Mouse (Mus musculus) liver, embryonic 11.5 days (tissue): ENCODE data around the gene Abca14. TPM values are rescaled to one million over a fixed set of nuclear protein-coding genes. Genes with fewer than 3 reads are reported as not detected.

Experiments used
- ATAC-seq: fragments of 200-750 bp; cut with Nextera tagmentation; replicated peaks from 2 replicates; pipeline ENCODE4 v1.8.0; 2017; ENCODE audit warnings: moderate number of reproducible peaks, mild to moderate bottlenecking, moderate TSS enrichment, moderate library complexity; ENCODE audit not compliant: low FRiP score
- DNase-seq: peaks from one replicate; pipeline ENCODE4 v3.0.0-alpha.2; 2017; ENCODE audit warnings: low spot score
- H3K27ac ChIP-seq: fragments of 300-500 bp; sonication (generic); 2 replicates; pipeline ENCODE4 v1.5.1; 2014; ENCODE audit warnings: mild to moderate bottlenecking, low read depth, low read length, control low read depth
- H3K27me3 ChIP-seq: fragments of 300-500 bp; sonication (generic); replicated peaks from 2 replicates; pipeline ENCODE4 v1.6.1; 2014; ENCODE audit warnings: low read length, mixed read lengths; ENCODE audit not compliant: control insufficient read depth, insufficient read depth
- H3K36me3 ChIP-seq: fragments of 300-500 bp; sonication (generic); 2 replicates; pipeline ENCODE4 v1.6.1; 2014; ENCODE audit warnings: mild to moderate bottlenecking, low read length, moderate library complexity, mixed read lengths; ENCODE audit not compliant: control insufficient read depth, insufficient read depth
- H3K4me1 ChIP-seq: fragments of 300-500 bp; sonication (generic); replicated peaks from 2 replicates; pipeline ENCODE4 v1.6.1; 2014; ENCODE audit warnings: low read length, mixed read lengths; ENCODE audit not compliant: control insufficient read depth, insufficient read depth
- H3K4me2 ChIP-seq: fragments of 300-500 bp; sonication (generic); 2 replicates; pipeline ENCODE4 v1.6.1; 2014; ENCODE audit warnings: mild to moderate bottlenecking, control low read depth, moderate library complexity
- H3K4me3 ChIP-seq: fragments of 300-500 bp; sonication (generic); 2 replicates; pipeline ENCODE4 v1.5.1; 2014; ENCODE audit warnings: low read depth, low read length, control low read depth
- H3K9ac ChIP-seq: fragments of 300-500 bp; sonication (generic); 2 replicates; pipeline ENCODE4 v1.6.1; 2014; ENCODE audit warnings: low read depth, low read length, control low read depth
- H3K9me3 ChIP-seq: fragments of 300-500 bp; sonication (generic); 2 replicates; pipeline ENCODE4 v1.6.1; 2016; ENCODE audit warnings: low read length, inconsistent platforms, mixed read lengths; ENCODE audit not compliant: control insufficient read depth
- WGBS: fragments of 180-500 bp; shearing (Covaris S2); extraction: QIAGEN DNeasy Blood & Tissue Kit; methylation state at CpG from one replicate; pipeline ENCODE4 v1.1.7; 2014; 5-methylcytosine and 5-hydroxymethylcytosine counted together
- polyA plus RNA-seq: library from polyadenylated mRNA; unstranded; fragments of >200 nt; fragmentation: Nextera tagmentation; extraction: Ambion mirVana; gene quantifications from 2 replicates; pipeline ENCODE4 v1.2.1, GENCODE M21; 2014

Abca14 gene
- polyA plus RNA-seq, 1 experiment from 2014 or later: not detected

- Histone ChIP-seq H3K27me3 (no peaks in the 10 kb centered on the region), H3K4me1 (no peaks in the 10 kb centered on the region), H3K27ac (no peak overlapping the region), H3K9me3 (no peaks in the 10 kb centered on the region), H3K9ac (no peak overlapping the region), H3K36me3 (no peaks in the 10 kb centered on the region), H3K4me3 (no peak overlapping the region), H3K4me2 (no peak overlapping the region)
- DNase-seq: no peak
- 78% methylated on average over 3 of the region's 3 CpGs for WGBS
- ATAC-seq: no peak
Observed at GRCm38 (mm10) chr7:120177611-120178010, 26.1 kb upstream of the Abca14 start.

- no peak for DNase-seq
- no peak overlapping the region for H3K9ac ChIP-seq
- no peaks in the 10 kb centered on the region for H3K27me3 ChIP-seq
- H3K36me3 ChIP-seq: no peaks in the 10 kb centered on the region
- H3K9me3 ChIP-seq: no peaks in the 10 kb centered on the region
- WGBS: 28% methylated on average over 2 of the region's 2 CpGs
- no peak overlapping the region for H3K4me3 ChIP-seq
- H3K4me1 ChIP-seq: no peaks in the 10 kb centered on the region
- H3K27ac ChIP-seq: no peak overlapping the region
- H3K4me2 ChIP-seq: no peak overlapping the region
- ATAC-seq: no peak
Observed at GRCm38 (mm10) chr7:120178935-120179334, 24.8 kb upstream of the Abca14 start.

GRCm38 (mm10) chr7:120180547-120180946, 23.2 kb upstream of the Abca14 start:
- Histone ChIP-seq H3K36me3 (no peaks in the 10 kb centered on the region), H3K9ac (no peak overlapping the region), H3K27ac (no peak overlapping the region), H3K4me2 (no peak overlapping the region), H3K9me3 (no peaks in the 10 kb centered on the region), H3K4me3 (no peak overlapping the region), H3K4me1 (no peaks in the 10 kb centered on the region), H3K27me3 (no peaks in the 10 kb centered on the region)
- ATAC-seq: no peak
- no peak for DNase-seq
- 75% methylated on average over 5 of the region's 5 CpGs for WGBS

DNA sequence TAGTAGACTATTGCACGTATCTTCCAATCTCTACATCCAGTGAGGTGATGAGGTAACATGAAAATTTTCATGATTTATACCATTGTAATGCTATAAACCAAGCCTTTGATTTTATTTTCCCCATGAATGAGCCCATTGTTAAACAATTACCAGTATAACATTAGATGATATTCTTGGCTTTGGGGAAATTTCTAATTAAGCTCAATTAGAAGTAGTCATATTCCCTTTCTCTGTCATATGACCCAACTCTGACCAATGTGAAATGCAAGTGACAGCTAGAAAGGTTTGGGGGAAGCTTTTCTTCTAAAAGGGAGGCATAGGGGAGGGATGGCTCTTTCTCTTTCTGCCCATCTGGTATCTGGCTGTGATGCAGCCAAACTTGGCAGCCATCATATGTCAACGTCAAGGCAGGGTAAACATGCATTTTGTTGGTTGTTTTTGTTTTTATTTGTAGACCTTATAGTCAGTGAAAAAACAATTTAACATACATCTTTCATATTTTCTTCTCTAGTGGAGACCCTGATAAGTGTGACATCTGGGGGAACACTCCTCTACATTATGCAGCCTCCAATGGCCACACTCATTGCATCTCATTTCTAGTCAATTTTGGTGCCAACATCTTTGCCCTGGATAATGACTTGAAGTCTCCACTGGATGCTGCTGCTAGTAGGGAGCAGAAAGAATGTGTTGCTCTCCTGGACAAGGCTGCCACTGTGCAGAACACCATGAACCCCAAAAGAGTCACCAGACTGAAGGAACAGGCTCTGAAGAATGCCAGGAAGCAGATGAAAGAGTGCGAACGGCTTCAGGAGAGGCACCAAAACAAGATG, 22.1 kb upstream of the Abca14 start:
- WGBS: 87% methylated on average over 4 of the region's 4 CpGs
- H3K9ac ChIP-seq: no peak overlapping the region
- H3K4me1 ChIP-seq: no peaks in the 10 kb centered on the region
- DNase-seq (no peak), ATAC-seq (no peak)
- no peak overlapping the region for H3K27ac ChIP-seq
- H3K27me3 ChIP-seq: no peaks in the 10 kb centered on the region
- no peaks in the 10 kb centered on the region for H3K36me3 ChIP-seq
- H3K4me2 ChIP-seq: no peak overlapping the region
- H3K9me3 ChIP-seq: no peaks in the 10 kb centered on the region
- H3K4me3 ChIP-seq: no peak overlapping the region

GRCm38 (mm10) chr7:120182891-120183290, 20.9 kb upstream of the Abca14 start:
- H3K4me3 ChIP-seq: no peak overlapping the region
- H3K4me1 ChIP-seq: no peaks in the 10 kb centered on the region
- DNase-seq (no peak), ATAC-seq (no peak)
- no peak overlapping the region for H3K4me2 ChIP-seq
- H3K27me3 ChIP-seq: no peaks in the 10 kb centered on the region
- H3K36me3 ChIP-seq: no peaks in the 10 kb centered on the region
- H3K9me3 ChIP-seq: no peaks in the 10 kb centered on the region
- no peak overlapping the region for H3K9ac ChIP-seq
- H3K27ac ChIP-seq: no peak overlapping the region

DNA sequence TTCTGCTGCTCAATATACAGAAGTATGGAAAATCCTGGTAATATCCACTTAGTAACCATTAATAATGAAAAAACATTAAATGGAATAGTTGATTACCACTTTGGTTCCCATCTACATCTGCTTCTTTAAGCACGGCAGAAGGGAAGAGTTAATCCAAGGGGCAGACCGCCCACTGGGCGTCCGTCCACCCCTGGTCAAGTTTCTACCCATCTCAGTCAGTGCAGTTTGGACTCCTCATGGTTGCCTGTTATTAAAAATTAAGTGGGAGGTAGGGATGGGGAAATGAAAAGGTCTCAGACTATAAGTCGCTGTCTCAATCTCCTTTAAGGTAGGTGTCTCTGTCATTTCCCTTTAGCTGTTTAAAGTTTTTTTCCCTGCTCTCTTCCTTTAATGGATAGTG, 14.8 kb upstream of the Abca14 start:
- ATAC-seq: no peak
- Histone ChIP-seq H3K36me3 (no peaks in the 10 kb centered on the region), H3K9me3 (no peaks in the 10 kb centered on the region), H3K9ac (no peak overlapping the region), H3K4me3 (no peak overlapping the region), H3K4me1 (no peaks in the 10 kb centered on the region), H3K4me2 (no peak overlapping the region), H3K27ac (no peak overlapping the region), H3K27me3 (no peaks in the 10 kb centered on the region)
- WGBS: 83% methylated on average over 5 of the region's 5 CpGs
- no peak for DNase-seq

DNA sequence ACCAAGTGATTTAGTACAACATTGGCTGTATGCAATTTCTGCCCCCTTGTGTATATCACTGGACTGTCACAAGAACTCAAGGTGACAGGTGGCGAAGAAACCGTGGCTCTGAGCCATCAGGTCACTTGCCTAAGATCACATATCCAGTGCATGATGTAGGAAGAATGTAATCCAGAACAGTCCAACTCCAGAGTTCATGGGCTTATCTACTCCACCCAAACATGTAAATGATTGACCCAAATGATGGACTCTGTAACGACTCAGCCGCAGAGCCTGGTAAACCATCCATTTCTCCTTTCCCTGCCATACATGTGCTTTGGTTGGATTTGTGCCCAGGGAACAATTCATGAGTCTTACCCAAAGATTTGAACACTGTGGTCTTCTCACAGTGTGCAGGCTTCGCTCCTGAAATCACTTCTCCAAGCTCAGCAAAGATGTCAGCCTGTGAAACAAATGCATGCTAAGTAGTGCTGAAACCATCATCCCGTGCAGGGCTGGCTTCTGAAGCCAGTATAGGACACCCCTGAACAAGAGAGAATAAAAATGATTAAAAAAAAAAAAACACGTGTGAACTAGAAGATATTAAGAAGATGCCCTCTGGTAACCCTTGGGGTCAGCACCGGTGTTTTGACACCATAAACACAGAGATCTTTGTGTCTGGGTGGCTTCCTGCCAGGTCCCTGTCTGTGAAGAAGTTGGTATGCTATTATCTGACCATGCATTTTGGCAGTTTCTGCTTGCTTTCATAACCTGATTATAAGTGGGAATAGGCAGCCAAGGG, 14.2 kb upstream of the Abca14 start:
- Histone ChIP-seq H3K27ac (no peak overlapping the region), H3K4me3 (no peak overlapping the region), H3K27me3 (no peaks in the 10 kb centered on the region), H3K4me1 (no peaks in the 10 kb centered on the region), H3K4me2 (no peak overlapping the region), H3K9me3 (no peaks in the 10 kb centered on the region), H3K9ac (no peak overlapping the region), H3K36me3 (no peaks in the 10 kb centered on the region)
- 61% methylated on average over 8 of the region's 8 CpGs for whole genome bisulfite sequencing
- no peak for DNase-seq
- ATAC-seq: peak; percentile 59; the same call in 1 of the 2 replicates

GRCm38 (mm10) chr7:120190150-120190665, 13.6 kb upstream of the Abca14 start:
- no peaks in the 10 kb centered on the region for H3K9me3 ChIP-seq
- H3K4me1 ChIP-seq: no peaks in the 10 kb centered on the region
- no peak for DNase-seq
- no peak overlapping the region for H3K4me3 ChIP-seq
- H3K4me2 ChIP-seq: no peak overlapping the region
- WGBS: 68% methylated on average over 8 of the region's 8 CpGs
- H3K27me3 ChIP-seq: no peaks in the 10 kb centered on the region
- no peaks in the 10 kb centered on the region for H3K36me3 ChIP-seq
- ATAC-seq: peak; percentile 44; the same call in 1 of the 2 replicates
- H3K9ac ChIP-seq: no peak overlapping the region
- no peak overlapping the region for H3K27ac ChIP-seq
